Mouse (Mus musculus) thymus, postnatal 36 days (tissue): Measurements from ENCODE around the gene Ttc27.

Experiments used
- DNase-seq, 2 experiments: peaks; one replicate each; pipeline ENCODE4 v3.0.0; 2022; ENCODE audit warnings: mixed read lengths in 2 of 2

The Ttc27 gene

GRCm38 (mm10) chr17:74843486-74843885, 126.0 kb downstream of the Ttc27 start:
- no peak for DNase-seq

- no peak for DNase-seq
Measured at GRCm38 (mm10) chr17:74846031-74846891, 128.7 kb downstream of the Ttc27 start.

DNA sequence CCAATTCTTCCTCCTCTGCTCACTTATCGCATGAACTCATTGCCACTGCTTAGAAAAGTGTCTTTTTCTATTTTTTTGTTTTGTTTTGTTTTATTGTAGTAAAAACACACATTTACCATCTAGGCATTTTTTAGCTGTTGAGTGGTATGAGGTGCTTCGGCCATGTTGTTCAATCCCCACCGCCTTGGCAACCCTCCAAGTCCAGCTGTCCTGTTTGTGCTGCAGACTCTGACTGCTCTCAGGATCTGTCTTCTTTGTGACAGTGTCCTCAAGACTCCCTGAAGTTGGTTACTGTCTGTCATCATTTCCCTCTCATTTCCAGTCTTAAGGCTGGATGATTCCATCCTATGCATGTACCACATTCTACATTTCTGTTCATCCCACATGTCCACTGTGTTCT, 132.7 kb downstream of the Ttc27 start:
- no peak for DNase-seq

DNA sequence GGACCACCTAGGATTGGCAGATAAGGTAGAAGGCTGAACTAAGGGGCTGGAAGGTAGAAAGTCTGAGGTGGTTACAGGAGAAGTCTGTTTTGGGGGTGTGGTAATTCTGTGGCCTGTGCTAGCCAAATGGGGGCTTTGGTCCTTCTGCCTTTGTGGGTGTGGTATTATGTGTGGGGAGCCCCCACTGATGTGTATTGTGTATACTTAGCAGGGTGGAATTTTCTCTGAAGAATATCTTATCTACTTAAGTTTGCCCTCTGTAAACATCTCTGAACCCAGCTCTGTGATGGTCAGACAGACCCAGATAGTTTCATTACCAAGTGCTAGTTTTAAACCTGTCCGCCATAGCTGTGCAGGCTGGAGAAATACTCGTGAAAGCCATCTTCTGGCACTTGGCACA, 141.8 kb downstream of the Ttc27 start:
- no peak for DNase-seq

DNA sequence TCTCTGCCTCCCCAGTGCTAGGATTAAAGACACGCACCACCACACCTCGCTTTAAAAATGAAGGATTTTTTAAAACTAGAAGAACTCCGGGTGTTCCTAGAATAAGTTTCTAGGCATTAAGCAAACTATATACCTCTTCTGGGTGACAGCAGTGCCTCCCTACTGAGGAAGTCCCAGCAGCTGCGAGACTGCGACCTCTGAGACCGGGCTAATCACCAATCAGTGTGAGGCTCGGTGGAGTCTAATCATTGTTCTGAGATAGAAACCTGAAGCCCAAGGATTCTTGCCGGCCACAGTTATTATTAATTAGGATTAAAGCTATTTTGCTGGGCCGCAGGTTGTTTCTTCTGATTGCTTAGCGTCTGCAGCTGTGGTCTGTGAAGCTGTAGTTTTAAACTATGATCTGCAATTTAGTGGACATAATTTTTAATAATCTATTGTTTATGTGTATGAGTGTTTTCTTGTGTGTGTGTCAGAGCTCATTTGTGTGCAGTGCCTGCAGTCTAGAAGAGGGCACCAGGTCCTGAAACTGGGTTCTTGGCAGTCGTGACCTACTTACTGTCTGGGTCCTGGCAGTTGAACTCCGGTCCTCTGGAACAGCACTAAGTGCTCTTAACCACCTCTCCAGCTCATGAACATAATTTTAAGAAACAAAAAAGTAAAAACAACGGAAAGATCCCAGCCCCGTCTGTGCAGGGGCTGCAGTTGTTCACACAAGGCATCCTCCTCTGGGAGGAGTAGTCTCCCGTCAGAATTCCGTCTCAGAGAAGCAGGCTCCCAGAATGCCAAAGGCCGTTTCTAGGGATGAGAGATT, 142.9 kb downstream of the Ttc27 start:
- DNase-seq, result no peak

DNA sequence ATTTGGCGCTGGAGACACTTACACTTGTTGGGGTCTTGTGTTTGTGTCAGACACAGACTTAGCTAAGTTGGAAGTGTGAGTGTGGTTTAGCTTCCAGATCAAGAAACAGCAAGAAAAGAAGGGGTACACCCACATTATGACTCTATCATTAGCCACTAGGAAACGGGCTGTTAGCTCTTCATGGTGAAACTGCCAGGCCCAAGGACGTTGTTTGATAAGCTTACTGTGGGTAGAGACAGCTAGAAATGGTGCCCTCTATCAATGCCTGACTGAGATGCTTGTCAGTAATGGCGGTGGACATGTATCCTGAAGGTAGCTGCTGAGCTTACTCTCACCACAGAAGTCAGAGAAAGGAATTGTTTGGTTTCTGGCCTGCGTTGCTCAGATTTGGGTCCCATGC, 146.3 kb downstream of the Ttc27 start:
- DNase-seq, result no peak

DNA sequence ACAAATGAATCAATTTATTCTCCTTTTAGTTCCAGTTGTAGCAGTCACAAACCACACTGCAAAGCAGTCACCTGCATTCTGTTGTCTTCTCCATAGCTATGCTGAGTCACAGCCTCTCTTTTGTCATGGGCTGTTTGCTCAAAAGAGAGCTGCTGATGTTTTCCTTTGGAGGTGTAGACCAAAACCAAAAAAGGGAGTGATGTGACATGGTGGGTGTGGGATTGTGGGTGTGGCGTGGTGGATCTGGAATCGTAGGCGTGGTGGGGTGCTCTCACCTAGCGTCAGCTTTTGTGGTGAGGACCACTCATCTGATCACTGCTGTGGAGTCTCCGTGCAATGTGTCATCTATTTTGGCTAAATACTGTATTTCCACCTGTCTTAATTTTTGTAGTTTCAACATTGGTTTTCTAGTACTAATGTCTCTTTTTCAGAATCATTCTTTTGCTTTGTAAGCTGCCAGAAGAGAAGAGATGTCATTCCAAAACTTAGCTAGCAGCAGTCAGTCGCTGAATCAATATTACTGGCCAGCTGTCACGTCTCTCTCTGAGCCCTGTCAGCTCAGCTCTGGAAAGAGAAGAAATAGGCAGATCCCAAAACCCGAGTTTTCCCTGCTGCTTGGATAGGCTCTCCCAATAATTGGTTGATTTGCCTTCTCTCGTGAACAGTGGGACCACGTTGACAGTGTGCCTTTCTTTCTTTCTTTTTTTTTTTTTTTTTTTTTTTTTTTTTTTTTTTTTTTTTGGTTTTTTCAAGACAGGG, 147.4 kb downstream of the Ttc27 start:
- no peak for DNase-seq

DNA sequence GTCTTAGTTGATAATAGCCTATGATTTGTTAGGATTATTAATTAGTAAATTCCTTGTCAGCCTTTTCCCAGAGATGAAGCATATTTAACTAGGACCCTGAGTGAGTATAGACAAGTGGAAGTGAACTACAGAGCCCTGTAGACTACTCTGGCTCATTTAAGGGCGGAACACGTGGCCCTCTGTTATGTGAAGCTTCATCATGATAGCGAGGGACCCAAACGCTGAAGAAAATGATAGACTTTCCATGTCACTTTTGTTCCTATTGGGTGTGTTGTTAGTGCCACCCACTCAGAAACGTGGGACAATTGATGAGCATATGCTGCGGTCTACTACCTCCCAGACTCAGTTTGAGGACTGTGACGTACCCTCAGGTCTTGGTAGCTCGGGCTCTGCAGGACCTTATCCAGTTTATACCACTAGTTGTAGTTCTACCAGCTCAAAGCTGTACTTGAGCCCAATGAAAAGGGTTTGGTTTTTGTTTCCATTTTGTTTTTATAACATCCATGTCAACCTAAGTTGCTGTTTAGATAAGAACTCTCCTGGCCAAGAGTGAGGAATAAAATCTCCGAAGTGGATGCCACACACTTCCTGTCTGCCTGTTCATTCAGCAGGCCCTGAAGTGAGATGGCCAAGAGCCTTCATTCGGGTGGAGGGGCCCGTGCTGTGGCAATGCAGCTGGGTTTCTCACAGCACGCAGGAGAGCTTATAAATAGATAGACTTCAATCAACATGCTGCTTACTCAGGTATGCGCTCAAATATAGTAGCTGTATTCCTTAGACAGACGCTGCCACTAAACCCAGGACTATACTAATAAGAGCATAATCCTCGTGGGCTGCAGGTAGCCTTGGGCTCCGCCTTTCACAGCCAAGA, 148.4 kb downstream of the Ttc27 start:
- DNase-seq, result no peak

- DNase-seq, result no peak
Measured at GRCm38 (mm10) chr17:74866565-74867507, 149.3 kb downstream of the Ttc27 start.

GRCm38 (mm10) chr17:74868185-74868907, 150.8 kb downstream of the Ttc27 start:
- DNase-seq, result no peak

DNA sequence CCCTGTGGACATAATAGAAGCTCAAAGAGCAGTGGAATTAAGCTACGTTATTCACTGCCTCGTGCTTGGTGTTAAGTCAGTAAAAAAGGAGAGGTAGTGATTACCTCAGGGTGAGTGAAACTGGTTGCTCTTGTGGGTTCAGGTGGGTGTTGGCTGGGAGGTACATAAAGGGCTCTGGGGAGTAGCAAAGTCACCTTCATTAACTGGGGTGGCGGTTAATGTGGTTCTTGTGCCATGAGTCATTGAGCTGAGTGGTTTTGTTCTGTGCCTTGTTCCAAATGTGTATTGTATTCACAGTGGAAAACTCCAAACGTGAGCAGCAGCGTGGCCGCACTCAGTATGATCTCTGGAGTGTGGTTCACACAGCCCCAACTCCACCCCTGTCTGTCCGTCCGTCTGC, 152.0 kb downstream of the Ttc27 start:
- DNase-seq, result no peak

DNA sequence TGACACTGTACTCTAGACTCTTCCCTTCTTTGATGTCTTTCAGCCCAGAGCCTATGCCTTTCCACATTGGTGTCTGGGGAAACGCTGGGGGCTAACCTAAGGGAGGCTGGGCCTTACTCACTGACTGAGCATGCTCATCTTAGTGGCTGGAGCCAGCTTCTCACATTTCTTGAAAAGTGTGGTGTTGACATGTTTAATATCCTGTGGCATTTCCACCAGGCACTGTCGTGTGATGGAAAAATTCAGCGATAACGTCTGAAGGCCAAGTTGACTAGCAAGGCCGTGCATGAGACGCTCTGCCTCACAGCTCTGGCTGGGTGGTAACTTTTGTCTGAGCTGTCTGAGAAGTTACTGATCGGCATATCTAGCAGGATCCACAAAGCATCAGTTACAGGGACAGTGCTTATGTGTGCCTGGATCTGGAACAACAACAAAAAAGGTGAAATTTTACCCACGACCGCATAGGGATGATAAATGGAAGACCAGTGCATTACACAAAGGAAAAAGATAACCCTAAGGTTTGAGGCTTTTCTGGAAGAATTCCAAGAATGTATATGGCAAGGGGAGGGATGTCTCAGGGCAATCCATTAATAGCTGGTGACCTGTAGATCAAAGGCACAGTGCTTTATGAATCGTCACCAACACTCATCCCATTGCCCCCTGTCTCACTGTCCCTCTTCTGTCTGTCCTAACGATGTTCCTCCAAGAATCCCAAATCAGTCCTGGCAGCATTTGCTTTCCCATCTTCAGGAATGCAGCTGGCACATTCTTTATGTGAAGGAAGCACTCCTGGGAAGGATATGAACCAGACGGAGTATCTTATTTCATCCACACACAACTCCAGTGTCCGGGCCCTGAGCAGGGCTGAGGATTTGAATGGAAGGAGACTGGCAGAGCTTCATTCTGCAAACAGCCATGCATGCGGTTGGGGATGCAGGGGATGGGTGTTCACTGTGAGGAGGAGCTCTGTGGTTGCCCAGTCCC, 152.9 kb downstream of the Ttc27 start:
- no peak for DNase-seq

DNA sequence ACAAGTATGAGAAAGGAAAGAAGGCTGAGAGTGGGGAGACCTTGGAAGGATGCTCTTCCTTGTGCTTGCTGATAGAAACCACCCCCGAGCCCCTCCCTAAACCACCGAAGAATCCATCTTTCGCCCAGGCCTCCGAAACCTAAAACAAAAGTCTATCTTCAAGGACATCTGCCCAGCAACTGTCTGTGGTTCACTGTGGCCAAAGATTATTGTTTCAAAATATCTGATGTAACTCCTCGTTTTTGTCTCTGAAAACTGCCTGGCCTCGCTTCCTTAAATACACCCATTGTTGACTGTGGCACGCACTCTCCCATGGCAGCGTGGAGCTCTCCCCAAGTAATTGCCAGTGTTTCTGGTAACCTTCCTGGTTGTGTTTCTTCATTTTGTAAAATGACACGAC, 155.0 kb downstream of the Ttc27 start:
- DNase-seq, result no peak

DNA sequence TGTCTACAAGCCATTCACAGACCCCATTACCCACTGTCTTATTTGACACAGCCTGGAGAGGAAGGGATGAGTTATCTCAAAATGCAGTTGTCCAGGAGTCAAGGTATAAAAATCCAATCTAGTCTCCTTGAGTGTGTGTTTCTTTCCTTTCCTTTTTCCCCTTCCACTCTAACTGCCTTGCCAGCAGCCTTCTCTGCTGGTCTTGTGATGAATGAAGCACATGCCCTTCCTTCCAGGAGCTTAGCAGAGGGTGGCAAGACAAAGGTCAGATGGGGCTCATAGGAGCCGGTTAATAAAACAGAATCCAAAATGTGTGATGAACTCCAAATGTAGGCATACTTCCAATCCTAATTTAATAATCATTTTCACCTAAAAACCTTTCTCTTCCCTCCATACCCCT, 156.2 kb downstream of the Ttc27 start:
- DNase-seq, result no peak

DNA sequence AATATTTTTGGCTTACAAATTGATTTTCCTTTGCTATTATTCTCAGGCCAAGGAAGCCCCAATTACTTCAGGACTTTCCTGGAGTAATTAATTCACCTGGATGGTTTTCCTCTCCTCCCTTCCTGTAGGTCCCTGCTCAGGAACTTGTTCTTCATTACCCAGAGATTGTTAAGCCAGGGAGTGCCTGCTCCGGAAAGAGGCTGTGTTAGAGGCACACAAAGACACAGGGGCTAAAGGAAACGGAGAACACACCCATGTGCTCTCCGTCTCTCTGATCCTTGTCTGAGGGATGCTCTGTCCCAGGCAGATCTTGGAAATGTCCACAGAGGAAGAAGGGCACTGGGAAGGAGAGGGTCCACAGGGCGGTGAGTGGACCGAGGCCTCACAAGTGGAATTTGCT, 158.2 kb downstream of the Ttc27 start:
- no peak for DNase-seq

GRCm38 (mm10) chr17:74876954-74877353, 159.4 kb downstream of the Ttc27 start:
- no peak for DNase-seq

DNA sequence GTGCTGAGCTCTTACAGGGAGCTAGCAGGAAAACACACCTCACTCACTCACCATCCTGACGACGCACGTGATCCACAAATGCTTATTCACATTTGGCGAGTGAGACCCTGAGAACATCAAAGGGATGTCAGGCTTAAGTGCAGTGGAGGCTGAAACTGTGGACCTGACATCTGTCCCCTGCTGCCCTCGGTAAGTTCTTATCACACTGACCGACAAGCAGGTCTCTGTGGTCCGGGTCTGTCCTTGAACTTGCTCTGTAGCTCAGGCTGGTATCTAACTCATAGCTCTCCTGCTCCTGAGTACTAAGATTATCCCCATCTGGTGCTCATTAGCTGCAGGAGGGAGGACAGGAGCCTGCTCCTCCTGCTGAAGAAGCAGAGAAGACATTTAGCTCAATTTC, 162.2 kb downstream of the Ttc27 start:
- DNase-seq, result no peak

- no peak for DNase-seq
Measured at GRCm38 (mm10) chr17:74887039-74887438, 169.5 kb downstream of the Ttc27 start.
